9 mouse cellular contexts compared by ENCODE assay signal in the genomic region with DNA sequence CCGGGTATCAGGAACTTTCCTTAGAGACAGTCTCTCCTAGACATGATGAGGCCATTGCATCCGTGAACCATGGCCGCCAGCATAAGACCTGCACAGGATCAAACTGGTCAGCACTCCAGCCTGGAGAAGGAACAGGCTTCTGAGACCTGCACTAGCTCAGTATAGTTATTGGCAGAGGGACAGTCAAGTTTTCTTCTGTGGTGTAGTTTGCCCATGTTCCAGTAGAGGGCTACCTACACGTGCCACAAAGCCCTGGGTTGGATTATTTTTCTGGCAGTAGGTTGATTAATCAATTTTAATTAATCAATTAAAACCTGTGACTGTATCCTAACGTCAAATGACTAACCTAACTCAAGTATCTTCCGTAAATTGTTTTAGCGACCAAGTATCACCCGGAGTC. TPM values are rescaled to one million over a fixed set of nuclear protein-coding genes. Genes with fewer than 3 reads are reported as not detected.
DNase-seq lines count a peak whose midpoint lies in the region; ATAC-seq and TF ChIP-seq lines count a peak whose summit lies in the region.
"Had no signal": no experiment of that assay in that cellular context is flagged by ENCODE, and none has a peak within 500 bp of the region (broad histone marks: within the 10 kb centered on the region; RNA-seq: fewer than 3 reads in every experiment).

No protein-coding gene starts in this region.

- no peaks in the 10 kb centered on the region for H3K36me3 ChIP-seq in stomach, postnatal 0 days (ENCODE audit: control insufficient read depth, insufficient read depth, low read length)

- no peaks in the 10 kb centered on the region for H3K9me3 ChIP-seq in stomach, postnatal 0 days (ENCODE audit: control insufficient read depth, low read length)

- peak; percentile 71 for ATAC-seq in common myeloid progenitor, adult 5-6 weeks (replicated peaks; ENCODE audit: low read depth, poor library complexity, severe bottlenecking)
- no peak; the same call in 1 of the 2 replicates for ATAC-seq in stomach, postnatal 0 days (ENCODE audit: low FRiP score, low TSS enrichment)

- intact Hi-C loops in heart, postnatal 14 days (cut with DNase I): loop anchor here (5.0 kb wide), 1 partner anchor 48 kb away; no protein-coding TSS in a partner anchor
- intact Hi-C loops in heart, postnatal 36 days (cut with DNase I): no loop called here

- H3K27ac ChIP-seq in stomach, postnatal 0 days (replicated peaks): no peak overlapping the region

- H3K9ac ChIP-seq in stomach, postnatal 0 days (ENCODE audit: low read length): no peak overlapping the region

- WGBS in stomach, postnatal 0 days: 64% methylated on average over 8 of the region's 8 CpGs

- no peak overlapping the region for H3K4me3 ChIP-seq in stomach, postnatal 0 days (ENCODE audit: low read depth, low read length)

- no peak for TF ChIP-seq EP300 in stomach, postnatal 0 days (optimal IDR thresholded peaks at IDR 0.05)

- H3K4me2 ChIP-seq in stomach, postnatal 0 days (replicated peaks; ENCODE audit: low read depth): no peak overlapping the region

- TF ChIP-seq CTCF in stomach, postnatal 0 days (IDR thresholded peaks at IDR 0.05; ENCODE audit: low read depth): peak; percentile 76

- no peaks in the 10 kb centered on the region for H3K27me3 ChIP-seq in stomach, postnatal 0 days (ENCODE audit: control insufficient read depth, insufficient read depth, low read length)

- peak; percentile 9 to 36 for DNase-seq in heart, postnatal 14 days
- no peak for DNase-seq in heart, postnatal 36 days
- DNase-seq in right cerebral cortex, adult 18-20 months: peak; percentile 51
- no peak for DNase-seq in right cerebral cortex, postnatal 25 days
- peak; percentile 30 for DNase-seq in stomach, postnatal 0 days (ENCODE audit: low spot score)
- DNase-seq in right cerebral cortex, postnatal 4 days: no peak
- DNase-seq in spleen, postnatal 36 days (ENCODE audit: low spot score in 2 of 2): no peak
- DNase-seq: gastrocnemius, postnatal 36 days had no signal

- peaks cover 6% of the 10 kb centered on the region for H3K4me1 ChIP-seq in stomach, postnatal 0 days (replicated peaks; ENCODE audit: control insufficient read depth, insufficient read depth)

RNA-seq across cellular contexts. Expression of a gene that starts 6.2 kb away (rescaled TPM):
- 1 to 10 TPM; 3.0 to 4.1 TPM for total RNA-seq in heart, postnatal 14 days (2021)
- total RNA-seq in heart, postnatal 36 days (2021): 1 to 10 TPM; 1.6 to 2.1 TPM
- total RNA-seq in common myeloid progenitor, adult 5-6 weeks (2017): 0.32 and 1.6 TPM in 2 replicates
- 2.8 and 4.0 TPM in 2 replicates for polyA plus RNA-seq in stomach, postnatal 0 days (2015; fragmentation: Nextera tagmentation; extraction: Ambion mirVana)

RNA-seq across cellular contexts. Expression of a gene that starts 18.8 kb away (rescaled TPM):
- 10 to 100 TPM; 26.2 to 28.5 TPM for total RNA-seq in heart, postnatal 14 days (2021)
- 10 to 100 TPM; 26.8 to 34.0 TPM for total RNA-seq in heart, postnatal 36 days (2021)
- total RNA-seq in common myeloid progenitor, adult 5-6 weeks (2017): 64.8 and 74.5 TPM in 2 replicates
- 44.9 and 49.5 TPM in 2 replicates for polyA plus RNA-seq in stomach, postnatal 0 days (2015; fragmentation: Nextera tagmentation; extraction: Ambion mirVana)

Comparison
In these comparisons a context has a peak if more than half of its experiments do, and no peak if none do; other contexts are left out.
1. DNase-seq: peak in heart, postnatal 14 days (2 of 2), right cerebral cortex, adult 18-20 months (single experiment) and stomach, postnatal 0 days (single experiment); none in heart, postnatal 36 days (0 of 2), right cerebral cortex, postnatal 25 days (single experiment), right cerebral cortex, postnatal 4 days (single experiment) and spleen, postnatal 36 days (0 of 2).